Mouse (Mus musculus) MEL (cell line): ENCODE results near the gene Lemd1.

Source experiments
- CTCF ChIP-seq, 3 experiments: IDR thresholded peaks in 2 of 3; conservative IDR thresholded peaks in 1 of 3; 2 replicates each; pipeline ENCODE4 v1.5.1; 2011 to 2012; ENCODE audit warnings: low read length in 3 of 3, low read depth in 2 of 3, mild to moderate bottlenecking in 2 of 3, improper control_type of control experiment in 1 of 3, inconsistent platforms in 1 of 3, mixed read lengths in 1 of 3, moderate library complexity in 1 of 3; ENCODE audit not compliant: control insufficient read depth in 1 of 3, insufficient read depth in 1 of 3, poor library complexity in 1 of 3, severe bottlenecking in 1 of 3
- GABPA ChIP-seq: IDR thresholded peaks from 2 replicates; pipeline ENCODE4 v1.6.1; 2012; ENCODE audit warnings: low read depth, mild to moderate bottlenecking, inconsistent platforms, low read length, improper control_type of control experiment, moderate library complexity
- RCOR1 ChIP-seq: IDR thresholded peaks from 2 replicates; pipeline ENCODE4 v1.6.1; 2012; ENCODE audit warnings: low read depth, mild to moderate bottlenecking, inconsistent platforms, low read length, improper control_type of control experiment
- SMC3 ChIP-seq: IDR thresholded peaks from 2 replicates; pipeline ENCODE4 v1.6.1; 2011; ENCODE audit warnings: low read depth, low read length, improper control_type of control experiment

DNA sequence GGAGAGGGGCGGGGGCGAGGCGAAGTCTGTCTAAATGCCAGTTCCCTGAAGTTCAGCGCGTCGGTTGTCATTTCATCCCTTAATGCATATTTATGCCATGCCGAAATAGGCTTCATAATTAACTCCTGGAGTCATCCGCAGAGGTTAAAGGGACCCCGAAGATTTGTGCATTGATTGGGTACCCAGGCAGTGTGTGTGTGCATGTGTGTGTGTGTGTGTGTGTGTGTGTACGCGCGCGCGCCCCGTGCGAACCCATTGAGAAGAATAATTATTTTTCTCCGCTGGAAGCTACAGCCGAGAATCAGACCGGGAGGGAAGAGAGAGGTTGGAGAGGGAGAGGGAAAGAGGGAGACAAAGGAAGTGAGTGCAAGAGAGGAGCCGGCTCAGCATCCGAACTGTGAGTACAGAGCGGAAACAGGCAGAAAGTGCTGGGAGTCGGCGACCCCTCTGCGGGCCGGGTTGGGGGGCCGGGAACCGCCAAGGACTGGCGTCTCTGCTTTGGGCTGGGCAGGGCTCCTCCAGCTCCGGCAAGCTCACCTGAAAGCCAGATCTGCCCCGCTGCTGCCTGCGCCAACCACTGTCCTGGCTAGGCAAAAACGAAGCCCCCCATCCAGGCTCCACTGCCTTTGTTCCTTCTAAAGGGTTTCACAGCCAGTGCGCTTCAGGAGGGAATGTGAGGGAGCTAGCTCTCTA lies at the start of gene Lemd1, which contains the start of gene AC124108.1:
- TF ChIP-seq CTCF (IDR thresholded peaks at IDR 0.05 in 2 of 3, conservative IDR thresholded peaks at IDR 0.05 in 1 of 3; ENCODE audit: control insufficient read depth in 1 of 3, insufficient read depth in 1 of 3, low read depth in 2 of 3, low read length in 3 of 3, poor library complexity in 1 of 3, severe bottlenecking in 1 of 3) = no peak
- no peak for TF ChIP-seq RCOR1
- no peak for TF ChIP-seq SMC3
- TF ChIP-seq GABPA = no peak
